Mouse (Mus musculus) hindbrain, postnatal 0 days (tissue): ENCODE results near the gene Ppp1r14c. TPM values are rescaled to one million over a fixed set of nuclear protein-coding genes. Genes with fewer than 3 reads are reported as not detected.
"Not testable (repeated sequence)": the region's sequence is repeated elsewhere in the genome, so short reads cannot be mapped to it uniquely, and the experiment has no call there.

ENCODE experiments used
- ATAC-seq: fragments of 200-750 bp; cut with Nextera tagmentation; 2 replicates; pipeline ENCODE4 v1.8.0; 2017; ENCODE audit warnings: mild to moderate bottlenecking, moderate TSS enrichment, moderate library complexity
- DNase-seq: peaks from one replicate; pipeline ENCODE4 v3.0.0-alpha.2; 2015; ENCODE audit warnings: low spot score
- H3K27ac ChIP-seq: fragments of 300-500 bp; sonication (generic); 2 replicates; pipeline ENCODE4 v1.5.1; 2014; ENCODE audit warnings: mild to moderate bottlenecking
- H3K27me3 ChIP-seq: fragments of 300-500 bp; sonication (generic); 2 replicates; pipeline ENCODE4 v1.6.1; 2014; ENCODE audit warnings: low read length, mixed read lengths; ENCODE audit not compliant: insufficient read depth
- H3K36me3 ChIP-seq: fragments of 300-500 bp; sonication (generic); 2 replicates; pipeline ENCODE4 v1.6.1; 2014; ENCODE audit warnings: low read length, mixed read lengths; ENCODE audit not compliant: insufficient read depth
- H3K4me1 ChIP-seq: fragments of 300-500 bp; sonication (generic); 2 replicates; pipeline ENCODE4 v1.6.1; 2014; ENCODE audit warnings: antibody characterized with exemption, low read length, mixed read lengths; ENCODE audit not compliant: insufficient read depth
- H3K4me2 ChIP-seq: fragments of 300-500 bp; sonication (generic); 2 replicates; pipeline ENCODE4 v1.6.1; 2014; ENCODE audit warnings: low read depth, mild to moderate bottlenecking, low read length, moderate library complexity, mixed read lengths
- H3K4me3 ChIP-seq: fragments of 300-500 bp; sonication (generic); 2 replicates; pipeline ENCODE4 v1.5.1; 2014; ENCODE audit warnings: low read length
- H3K9ac ChIP-seq: fragments of 300-500 bp; sonication (generic); replicated peaks from 2 replicates; pipeline ENCODE4 v1.6.1; 2014; ENCODE audit warnings: mild to moderate bottlenecking, low read length, moderate library complexity, mixed read lengths
- H3K9me3 ChIP-seq: fragments of 300-500 bp; sonication (generic); 2 replicates; pipeline ENCODE4 v1.6.1; 2016; ENCODE audit warnings: low read length, mixed read lengths
- CTCF ChIP-seq: IDR thresholded peaks from 2 replicates; pipeline ENCODE4 v1.5.1; 2016; ENCODE audit warnings: antibody characterized with exemption, control low read depth, low read depth
- WGBS: fragments of 180-500 bp; shearing (Covaris S2); extraction: QIAGEN DNeasy Blood & Tissue Kit; methylation state at CpG from one replicate; pipeline ENCODE4 v1.1.7; 2014; 5-methylcytosine and 5-hydroxymethylcytosine counted together
- polyA plus RNA-seq: library from polyadenylated mRNA; unstranded; fragments of >200 nt; fragmentation: Nextera tagmentation; extraction: Ambion mirVana; gene quantifications from 2 replicates; pipeline ENCODE4 v1.2.1, GENCODE M21; 2015
- total RNA-seq: library from RNA; depleted of rRNA; stranded (reverse); fragments of >200 nt; gene quantifications from 2 replicates; pipeline ENCODE4 v1.2.3, GENCODE M21; 2014

The Ppp1r14c gene
- total and polyA plus RNA-seq, 2 experiments from 2014 or later, result 83.1 to 93.7 TPM

DNA sequence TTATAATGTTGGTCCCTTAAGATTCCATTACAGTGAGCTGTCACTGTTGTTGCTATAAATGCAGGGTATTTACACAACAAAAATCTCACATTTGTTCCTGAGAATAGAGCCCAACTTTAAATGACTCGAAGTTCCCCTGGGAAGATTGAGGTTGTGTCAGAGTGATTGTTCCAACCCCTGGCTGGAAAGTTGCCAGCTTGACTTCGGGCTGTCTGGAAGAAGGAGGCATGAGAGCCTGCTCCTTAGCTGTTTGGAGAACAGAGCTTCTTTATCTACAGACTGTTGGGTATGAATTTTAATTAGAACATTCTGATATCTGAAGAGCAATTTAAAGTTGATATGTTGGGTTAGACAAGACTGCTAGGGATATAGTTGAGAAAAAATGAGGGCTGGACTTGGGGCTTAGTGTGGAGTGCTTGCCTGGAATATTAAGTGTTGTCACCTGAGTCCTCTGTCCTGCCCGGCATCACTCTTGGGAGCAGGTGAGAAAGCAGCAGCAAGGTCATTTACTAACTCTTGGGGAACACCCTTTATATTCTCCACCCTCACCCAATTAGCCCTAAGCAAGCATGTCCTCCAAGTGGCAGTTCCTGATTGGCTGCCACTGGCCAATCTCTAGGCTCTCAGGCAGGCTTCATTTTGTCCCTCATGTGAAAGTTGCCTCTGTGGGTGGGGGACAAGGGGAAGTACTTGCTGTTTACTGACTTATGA is 62.0 kb downstream of the Ppp1r14c start:
- WGBS, result 45% methylated on average over 3 of the region's 3 CpGs
- DNase-seq (peak; percentile 65), ATAC-seq (no peak)
- H3K4me3 ChIP-seq, result no peak overlapping the region
- H3K4me1 ChIP-seq, result no peaks in the 10 kb centered on the region; the same call in 1 of the 2 replicates
- H3K27ac ChIP-seq, result no peak overlapping the region
- no peak for TF ChIP-seq CTCF
- no peaks in the 10 kb centered on the region for H3K9me3 ChIP-seq
- no peaks in the 10 kb centered on the region for H3K27me3 ChIP-seq
- no peak overlapping the region for H3K9ac ChIP-seq
- no peaks in the 10 kb centered on the region for H3K36me3 ChIP-seq
- H3K4me2 ChIP-seq, result no peak overlapping the region

DNA sequence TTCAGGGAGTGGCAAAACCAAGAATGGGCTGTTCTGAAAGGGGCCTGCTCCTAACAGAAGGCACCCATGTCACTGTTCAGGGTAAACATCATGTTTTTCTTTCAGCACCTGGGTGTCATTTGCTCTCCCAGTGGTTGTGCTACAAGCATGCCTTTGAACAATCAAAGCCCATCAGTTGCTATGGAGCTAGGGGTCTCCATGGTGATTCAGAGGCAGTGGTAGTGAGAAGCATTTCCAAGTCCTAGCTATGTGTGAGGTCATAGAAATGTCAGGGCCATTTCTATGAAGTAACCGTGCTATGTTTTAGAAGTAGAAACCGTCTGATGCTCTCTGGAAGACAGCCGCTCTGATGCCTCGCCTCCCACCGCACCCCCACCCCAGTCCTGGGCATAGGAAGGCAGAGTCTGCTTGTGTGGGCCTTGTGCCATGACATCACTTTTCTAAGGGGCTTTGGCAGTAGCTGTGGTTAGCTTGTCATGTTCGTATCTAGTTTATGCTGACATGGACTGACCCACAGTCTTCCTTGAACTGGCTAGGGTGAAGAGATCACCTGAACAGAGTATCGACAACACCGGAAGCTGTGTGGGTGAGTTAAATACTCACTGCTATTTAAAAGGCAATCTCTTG is 69.1 kb downstream of the Ppp1r14c start:
- peak; percentile 79 for ATAC-seq
- H3K9ac ChIP-seq, result no peak overlapping the region

GRCm38 (mm10) chr10:3440722-3441471 is 75.0 kb downstream of the Ppp1r14c start:
- DNase-seq (peak; percentile 68), ATAC-seq (peak; percentile 91)
- H3K27me3 ChIP-seq, result no peaks in the 10 kb centered on the region
- WGBS, result 58% methylated on average over 2 of the region's 2 CpGs
- no peak overlapping the region for H3K4me2 ChIP-seq
- H3K9ac ChIP-seq, result no peak overlapping the region
- no peak overlapping the region for H3K27ac ChIP-seq
- H3K4me1 ChIP-seq, result no peaks in the 10 kb centered on the region
- no peaks in the 10 kb centered on the region for H3K9me3 ChIP-seq
- H3K4me3 ChIP-seq, result no peak overlapping the region
- H3K36me3 ChIP-seq, result 0 out of 2 replicates have a peak, but pooled peaks cover 3% of the 10 kb centered on the region
- TF ChIP-seq CTCF, result no peak

More for the DNA sequence above, 69.1 kb downstream of the Ppp1r14c start:
- no peak for DNase-seq
- no peak for TF ChIP-seq CTCF
- H3K4me1 ChIP-seq, result no peaks in the 10 kb centered on the region
- H3K27me3 ChIP-seq, result no peaks in the 10 kb centered on the region
- 0 out of 2 replicates have a peak, but pooled peaks cover 4% of the 10 kb centered on the region for H3K36me3 ChIP-seq
- H3K27ac ChIP-seq, result no peak overlapping the region
- WGBS, result 63% methylated on average over 8 of the region's 8 CpGs
- H3K9me3 ChIP-seq, result no peaks in the 10 kb centered on the region
- H3K4me2 ChIP-seq, result no peak overlapping the region
- no peak overlapping the region for H3K4me3 ChIP-seq

DNA sequence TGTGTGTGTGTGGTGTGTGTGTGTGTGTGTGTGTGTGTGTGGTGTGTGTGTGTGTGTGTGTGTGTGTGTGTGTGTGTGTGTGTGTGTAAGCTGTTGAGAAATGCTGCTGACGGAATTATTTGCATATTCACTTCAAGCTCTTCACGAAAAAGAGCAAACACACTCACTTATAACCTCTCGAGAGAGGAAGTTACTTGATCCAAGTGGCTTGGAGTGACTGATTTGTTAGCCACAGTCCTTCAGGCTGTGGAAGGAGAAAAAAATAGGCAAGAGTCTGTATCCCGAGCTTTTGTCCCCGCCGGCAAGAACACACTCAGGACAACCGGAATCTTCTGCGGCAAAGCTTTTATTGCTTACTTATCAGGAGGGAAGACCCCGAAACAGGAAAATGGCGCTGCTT is 80.9 kb downstream of the Ppp1r14c start:
- not testable (repeated sequence) for H3K4me2 ChIP-seq, DNase-seq, H3K27ac ChIP-seq, H3K9me3 ChIP-seq, H3K4me1 ChIP-seq, H3K4me3 ChIP-seq, H3K27me3 ChIP-seq, ATAC-seq, H3K36me3 ChIP-seq, H3K9ac ChIP-seq
- WGBS, result 97% methylated on average over 10 of the region's 10 CpGs

GRCm38 (mm10) chr10:3448699-3449098 is 82.8 kb downstream of the Ppp1r14c start:
- no peaks in the 10 kb centered on the region for H3K27me3 ChIP-seq
- peaks cover 5% of the 10 kb centered on the region; the same call in 1 of the 2 replicates for H3K4me1 ChIP-seq
- TF ChIP-seq CTCF, result no peak
- no peak overlapping the region for H3K9ac ChIP-seq
- no peak overlapping the region for H3K4me2 ChIP-seq
- no peak overlapping the region for H3K27ac ChIP-seq
- H3K4me3 ChIP-seq, result no peak overlapping the region
- no peaks in the 10 kb centered on the region for H3K36me3 ChIP-seq
- WGBS, result 91% methylated on average over 5 of the region's 5 CpGs
- H3K9me3 ChIP-seq, result no peaks in the 10 kb centered on the region
- DNase-seq (no peak), ATAC-seq (no peak)

DNA sequence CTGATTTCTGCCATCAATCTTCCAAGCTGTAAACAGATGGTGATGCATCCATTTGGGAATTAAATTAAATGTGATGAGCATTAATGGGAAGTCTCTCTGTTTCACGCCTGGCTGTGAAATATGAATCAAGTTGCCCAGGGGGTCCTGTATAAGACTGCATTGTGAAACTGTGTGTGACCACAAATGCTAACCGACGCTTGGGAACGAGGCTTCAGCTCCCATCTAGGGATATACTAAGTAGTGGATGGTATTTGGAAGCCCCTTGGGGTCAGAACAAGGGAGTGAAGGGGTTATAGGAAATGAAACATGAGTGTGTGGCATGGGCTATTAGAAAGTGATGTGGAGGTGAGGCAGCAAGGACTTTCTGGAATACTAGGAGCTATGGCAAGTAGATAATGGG is 86.1 kb downstream of the Ppp1r14c start:
- no peak for TF ChIP-seq CTCF
- WGBS, result 48% methylated on average over 4 of the region's 4 CpGs
- H3K4me3 ChIP-seq, result no peak overlapping the region
- H3K9me3 ChIP-seq, result no peaks in the 10 kb centered on the region
- ATAC-seq, result 0 out of 2 replicates have a peak, but pooled peaks have one; percentile 30
- DNase-seq, result peak; percentile 14
- H3K4me2 ChIP-seq, result no peak overlapping the region
- no peaks in the 10 kb centered on the region for H3K27me3 ChIP-seq
- H3K4me1 ChIP-seq, result peaks cover 5% of the 10 kb centered on the region; the same call in 1 of the 2 replicates
- no peaks in the 10 kb centered on the region for H3K36me3 ChIP-seq
- H3K9ac ChIP-seq, result no peak overlapping the region
- no peak overlapping the region for H3K27ac ChIP-seq
